Mouse (Mus musculus): ENCODE data around the gene Taf5l.
"Not testable (repeated sequence)": the region's sequence is repeated elsewhere in the genome, so short reads cannot be mapped to it uniquely, and the experiment has no call there.

Taf5l gene

DNA sequence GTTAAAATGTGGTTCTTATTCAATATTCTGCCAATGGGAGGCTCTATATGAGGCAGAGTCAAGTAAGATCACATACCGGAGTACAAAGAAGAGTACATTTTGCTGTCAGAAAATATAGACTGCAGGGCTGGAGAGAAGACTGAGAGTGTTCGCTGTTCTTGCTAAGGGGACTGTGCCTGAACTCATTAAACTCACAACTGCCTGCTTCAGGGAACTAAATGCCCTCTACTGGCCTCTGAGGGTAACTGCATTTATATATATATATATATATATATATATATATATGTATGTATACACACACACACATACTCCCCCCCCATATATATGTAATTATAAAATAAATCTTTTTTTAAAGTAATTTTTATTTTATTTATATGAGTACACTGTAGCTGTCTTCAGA lies 54.3 kb downstream of the Taf5l start:
- no peak for ATAC-seq (ENCODE audit: insufficient number of reproducible peaks, low FRiP score, low TSS enrichment)

GRCm38 (mm10) chr8:123961371-123961770 lies 59.8 kb downstream of the Taf5l start:
- ATAC-seq (ENCODE audit: insufficient number of reproducible peaks, low FRiP score, low TSS enrichment) = no peak

GRCm38 (mm10) chr8:123960556-123960955 lies 60.6 kb downstream of the Taf5l start:
- ATAC-seq (ENCODE audit: insufficient number of reproducible peaks, low FRiP score, low TSS enrichment) = not testable (repeated sequence)

DNA sequence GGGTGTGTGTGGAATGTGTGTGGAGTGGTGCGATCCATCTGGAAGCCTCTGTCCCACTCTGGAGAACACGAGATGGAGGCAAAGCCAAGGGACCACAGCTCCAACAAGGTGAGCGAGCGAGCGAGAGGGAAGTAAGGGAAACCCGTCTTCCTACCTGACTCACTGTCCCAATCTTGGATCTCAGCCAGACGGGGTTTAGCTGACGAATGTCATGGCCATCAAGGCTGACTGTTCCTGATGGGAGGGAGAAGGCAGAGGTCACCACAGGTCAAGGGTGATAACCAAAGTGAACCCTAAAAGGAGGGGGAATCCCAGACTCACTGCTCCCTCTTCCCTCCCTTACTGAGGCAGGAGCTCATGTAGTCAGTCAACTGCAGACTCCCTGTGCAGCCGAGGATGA lies 61.1 kb downstream of the Taf5l start:
- ATAC-seq (ENCODE audit: insufficient number of reproducible peaks, low FRiP score, low TSS enrichment) = no peak

GRCm38 (mm10) chr8:123959473-123959872 lies 61.7 kb downstream of the Taf5l start:
- no peak for ATAC-seq (ENCODE audit: insufficient number of reproducible peaks, low FRiP score, low TSS enrichment)

DNA sequence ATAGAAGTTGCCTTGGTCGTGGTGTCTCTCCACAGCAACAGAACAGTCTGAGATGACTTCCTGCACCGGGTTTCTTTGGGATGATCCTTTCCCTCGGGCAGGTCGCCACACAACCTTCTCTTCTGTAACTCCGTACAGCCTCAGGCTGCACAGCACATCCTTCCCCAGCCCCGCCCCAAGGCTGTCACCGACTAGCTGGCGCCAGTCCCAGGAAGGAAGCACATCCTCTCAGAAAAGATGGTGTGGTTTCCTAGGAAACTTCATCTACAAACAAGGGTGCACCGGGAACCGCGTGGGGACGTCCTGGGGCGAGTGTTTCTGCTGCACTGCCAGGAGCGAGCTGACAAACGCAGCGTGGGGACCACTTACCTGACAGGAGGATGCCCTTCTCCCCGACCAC lies 63.1 kb downstream of the Taf5l start:
- ATAC-seq (ENCODE audit: insufficient number of reproducible peaks, low FRiP score, low TSS enrichment) = no peak

GRCm38 (mm10) chr8:123954246-123954645 lies 67.0 kb downstream of the Taf5l start:
- ATAC-seq (ENCODE audit: insufficient number of reproducible peaks, low FRiP score, low TSS enrichment) = no peak

GRCm38 (mm10) chr8:123953686-123954085 lies 67.5 kb downstream of the Taf5l start:
- no peak for ATAC-seq (ENCODE audit: insufficient number of reproducible peaks, low FRiP score, low TSS enrichment)

- ATAC-seq (ENCODE audit: insufficient number of reproducible peaks, low FRiP score, low TSS enrichment) = no peak
Measured at GRCm38 (mm10) chr8:123950077-123950802, 71.0 kb downstream of the Taf5l start.

DNA sequence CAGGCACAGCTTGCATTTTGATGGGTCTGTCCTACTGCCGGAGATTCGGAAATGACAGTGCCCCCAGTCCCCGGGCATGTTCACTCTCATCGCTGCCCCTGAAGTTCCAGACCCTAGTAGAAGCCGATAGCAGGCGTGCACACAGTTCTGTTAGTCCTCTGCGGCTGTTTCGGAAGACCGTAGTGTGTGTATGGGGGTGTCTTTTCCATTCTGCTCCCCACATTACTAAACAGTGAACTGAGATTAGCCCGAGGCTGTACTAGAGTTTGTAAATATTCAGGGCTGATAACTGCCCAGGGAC lies 71.6 kb downstream of the Taf5l start:
- no peak for ATAC-seq (ENCODE audit: insufficient number of reproducible peaks, low FRiP score, low TSS enrichment)

DNA sequence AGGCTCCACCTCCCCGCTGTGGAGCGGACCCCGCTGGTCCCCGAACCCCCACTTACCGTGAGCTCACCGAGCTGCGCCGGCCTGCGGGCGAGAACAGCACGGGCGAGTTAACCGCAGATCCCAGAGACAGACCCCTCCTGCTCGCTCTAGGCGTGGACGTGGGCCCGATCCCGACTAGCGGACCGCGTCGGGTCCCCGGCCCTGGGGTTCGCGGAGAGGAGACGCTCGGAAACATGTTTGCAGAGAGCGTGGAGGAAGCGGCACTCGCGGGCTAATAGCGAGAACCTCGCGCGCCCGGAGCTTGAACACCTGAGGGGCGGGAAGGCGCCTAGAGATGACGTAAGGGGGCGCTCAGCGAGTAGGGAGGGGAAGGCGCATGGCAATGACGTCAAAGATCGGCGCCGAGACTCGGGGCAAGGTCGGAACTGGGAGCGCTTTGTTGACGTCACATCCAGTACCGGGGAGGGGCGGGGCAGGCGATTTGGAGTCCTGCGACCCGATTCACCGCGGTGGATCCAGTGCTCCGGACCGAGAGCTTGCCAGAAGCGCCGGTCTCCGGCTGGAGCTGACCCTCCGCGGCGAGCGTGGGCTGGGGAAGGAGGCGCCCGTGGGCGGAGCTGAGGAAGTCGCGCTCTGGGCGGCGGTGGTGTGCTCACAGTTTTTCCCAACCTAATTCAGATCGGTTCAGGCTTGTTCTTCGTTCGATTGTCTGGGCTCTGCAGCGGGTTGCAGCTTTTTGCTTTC lies 72.1 kb downstream of the Taf5l start, which contains the start of gene Nup133:
Gene Nup133, minus strand, starts transcription at position 324 of the 744 bp plus-strand sequence.
- ATAC-seq (ENCODE audit: insufficient number of reproducible peaks, low FRiP score, low TSS enrichment) = peak; percentile 83

Data from cerebellum, adult (tissue).